ENCODE assay signal across 9 mouse cellular contexts in the genomic region with DNA sequence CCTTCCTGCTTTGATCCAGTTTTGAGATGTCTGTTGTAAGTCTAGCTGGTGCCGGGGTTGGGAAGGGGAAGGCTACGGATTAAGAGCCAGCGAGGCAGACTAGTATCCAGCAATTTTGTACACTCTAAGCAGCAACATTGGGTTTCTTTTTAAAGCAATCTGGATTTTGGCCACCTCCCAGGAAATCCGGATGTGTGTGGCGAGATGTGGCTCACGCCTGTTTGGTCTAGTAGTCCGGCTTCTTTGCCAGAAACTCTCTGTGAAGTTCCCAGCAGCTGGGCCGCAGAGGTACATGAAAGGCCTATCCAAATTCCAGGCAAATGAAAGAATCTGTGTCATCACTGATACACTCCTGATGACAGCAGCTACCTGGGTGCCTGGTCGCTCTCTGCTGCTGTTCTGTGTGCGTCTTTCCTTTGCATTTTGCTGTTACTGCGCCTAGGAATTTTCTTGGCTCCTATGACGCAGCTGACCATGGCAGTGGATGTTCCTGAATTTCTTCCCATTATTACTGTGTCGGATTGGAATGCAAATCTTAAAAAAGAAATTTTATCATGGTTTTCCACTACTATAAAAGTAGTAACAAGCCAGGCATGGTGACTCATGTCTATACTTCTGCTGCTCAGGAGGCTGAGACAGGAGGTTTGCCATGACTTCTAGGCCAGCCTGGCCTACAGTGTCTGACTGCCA. TPM values are rescaled to one million over a fixed set of nuclear protein-coding genes. Genes with fewer than 3 reads are reported as not detected.
DNase-seq lines count a peak whose midpoint lies in the region; ATAC-seq and TF ChIP-seq lines count a peak whose summit lies in the region.
"Had no signal": no experiment of that assay in that cellular context is flagged by ENCODE, and none has a peak within 500 bp of the region (broad histone marks: within the 10 kb centered on the region; RNA-seq: fewer than 3 reads in every experiment).

No protein-coding gene starts in this region.

- WGBS in kidney, postnatal 0 days: 79% methylated on average over 13 of the region's 13 CpGs
- WGBS in stomach, postnatal 0 days: 75% methylated on average over 13 of the region's 13 CpGs

- no peaks in the 10 kb centered on the region for H3K36me3 ChIP-seq in kidney, postnatal 0 days (ENCODE audit: insufficient read depth, low read length)
- no peaks in the 10 kb centered on the region; the same call in 1 of the 2 replicates for H3K36me3 ChIP-seq in stomach, postnatal 0 days (ENCODE audit: control insufficient read depth, insufficient read depth, low read length)
- H3K36me3 ChIP-seq: liver, embryonic 13.5 days had no signal

- no peak overlapping the region for H3K9ac ChIP-seq in kidney, postnatal 0 days (ENCODE audit: low read depth, low read length)
- H3K9ac ChIP-seq in stomach, postnatal 0 days (ENCODE audit: low read length): no peak overlapping the region
- H3K9ac ChIP-seq: liver, embryonic 13.5 days had no signal

- ATAC-seq in kidney, postnatal 0 days (replicated peaks; ENCODE audit: low FRiP score, low read depth): no peak
- ATAC-seq in stomach, postnatal 0 days (ENCODE audit: low FRiP score, low TSS enrichment): no peak

- no peak overlapping the region for H3K4me3 ChIP-seq in kidney, postnatal 0 days (replicated peaks; ENCODE audit: low read depth, low read length)
- H3K4me3 ChIP-seq in stomach, postnatal 0 days (ENCODE audit: low read depth, low read length): no peak overlapping the region
- H3K4me3 ChIP-seq: liver, embryonic 13.5 days had no signal

- H3K4me2 ChIP-seq in kidney, postnatal 0 days (ENCODE audit: low read length): no peak overlapping the region
- no peak overlapping the region for H3K4me2 ChIP-seq in stomach, postnatal 0 days (replicated peaks; ENCODE audit: low read depth)
- H3K4me2 ChIP-seq: liver, embryonic 13.5 days had no signal

- no peaks in the 10 kb centered on the region for H3K9me3 ChIP-seq in kidney, postnatal 0 days (replicated peaks; ENCODE audit: low read length)
- no peaks in the 10 kb centered on the region for H3K9me3 ChIP-seq in stomach, postnatal 0 days (ENCODE audit: control insufficient read depth, low read length)
- H3K9me3 ChIP-seq: liver, embryonic 13.5 days had no signal

- TF ChIP-seq EP300 in stomach, postnatal 0 days (optimal IDR thresholded peaks at IDR 0.05): no peak

- no peak for TF ChIP-seq CTCF in kidney, postnatal 0 days (IDR thresholded peaks at IDR 0.05; ENCODE audit: low read depth)
- no peak for TF ChIP-seq CTCF in stomach, postnatal 0 days (IDR thresholded peaks at IDR 0.05; ENCODE audit: low read depth)

- H3K27me3 ChIP-seq in kidney, postnatal 0 days (ENCODE audit: insufficient read depth, low read length): no peaks in the 10 kb centered on the region
- no peaks in the 10 kb centered on the region for H3K27me3 ChIP-seq in stomach, postnatal 0 days (ENCODE audit: control insufficient read depth, insufficient read depth, low read length)
- H3K27me3 ChIP-seq: liver, embryonic 13.5 days had no signal

- H3K4me1 ChIP-seq in kidney, postnatal 0 days (replicated peaks; ENCODE audit: insufficient read depth, low read length): peaks cover 44% of the 10 kb centered on the region
- peaks cover 12% of the 10 kb centered on the region for H3K4me1 ChIP-seq in stomach, postnatal 0 days (replicated peaks; ENCODE audit: control insufficient read depth, insufficient read depth)

- peak overlapping the region; percentile 15; the same call in 1 of the 2 replicates for H3K27ac ChIP-seq in kidney, postnatal 0 days
- H3K27ac ChIP-seq in stomach, postnatal 0 days (replicated peaks): peak overlapping the region; percentile 63
- H3K27ac ChIP-seq: liver, embryonic 13.5 days had no signal

- DNase-seq in cerebellum, postnatal 10 days: peak; percentile 49 to 55
- DNase-seq in cerebellum, adult 8-10 months: no peak
- DNase-seq in right cerebral cortex, adult 2 months (ENCODE audit: low spot score in 2 of 2): peak; percentile 49 to 53
- no peak for DNase-seq in right cerebral cortex, postnatal 36 days (ENCODE audit: low spot score in 2 of 2)
- no peak for DNase-seq in kidney, postnatal 0 days (ENCODE audit: low spot score)
- DNase-seq in stomach, postnatal 0 days (ENCODE audit: low spot score): no peak
- no peak for DNase-seq in spleen, postnatal 4 days (ENCODE audit: low spot score in 2 of 2)
- DNase-seq in spleen, adult 18-20 months: no peak
- DNase-seq: liver, embryonic 13.5 days had no signal

RNA-seq across cellular contexts. Expression of a gene that starts 38.7 kb away (rescaled TPM):
- polyA plus RNA-seq in kidney, postnatal 0 days (2015; fragmentation: Nextera tagmentation; extraction: Ambion mirVana): 70.6 and 71.0 TPM in 2 replicates
- 61.2 and 62.6 TPM in 2 replicates for polyA plus RNA-seq in stomach, postnatal 0 days (2015; fragmentation: Nextera tagmentation; extraction: Ambion mirVana)

Comparison
In these comparisons a context has a peak if more than half of its experiments do, and no peak if none do; other contexts are left out.
1. DNase-seq: peak in cerebellum, postnatal 10 days (2 of 2) and right cerebral cortex, adult 2 months (2 of 2); none in cerebellum, adult 8-10 months (single experiment), right cerebral cortex, postnatal 36 days (0 of 2), kidney, postnatal 0 days (single experiment), stomach, postnatal 0 days (single experiment), spleen, postnatal 4 days (0 of 2) and spleen, adult 18-20 months (0 of 2).